Mouse (Mus musculus) heart, embryonic 15.5 days (tissue): ENCODE data around the gene Ryk. TPM values are rescaled to one million over a fixed set of nuclear protein-coding genes. Genes with fewer than 3 reads are reported as not detected.

Experiments
- ATAC-seq: fragments of 200-750 bp; cut with Nextera tagmentation; replicated peaks from 2 replicates; pipeline ENCODE4 v1.8.0; 2017; ENCODE audit warnings: low read depth, moderate TSS enrichment; ENCODE audit not compliant: insufficient number of reproducible peaks, insufficient read depth, low FRiP score
- H3K27ac ChIP-seq: fragments of 300-500 bp; sonication (generic); 2 replicates; pipeline ENCODE4 v1.5.1; 2015; ENCODE audit warnings: mild to moderate bottlenecking, inconsistent platforms
- H3K27me3 ChIP-seq: fragments of 300-500 bp; sonication (generic); 2 replicates; pipeline ENCODE4 v1.6.1; 2015; ENCODE audit warnings: inconsistent platforms
- H3K36me3 ChIP-seq: fragments of 300-500 bp; sonication (generic); 2 replicates; pipeline ENCODE4 v1.6.1; 2015; ENCODE audit warnings: mild to moderate bottlenecking, inconsistent platforms
- H3K4me1 ChIP-seq: fragments of 300-500 bp; sonication (generic); replicated peaks from 2 replicates; pipeline ENCODE4 v1.6.1; 2015; ENCODE audit warnings: inconsistent platforms
- H3K4me2 ChIP-seq: fragments of 300-500 bp; sonication (generic); 2 replicates; pipeline ENCODE4 v1.6.1; 2015; ENCODE audit warnings: inconsistent platforms, mild to moderate bottlenecking, moderate library complexity
- H3K4me3 ChIP-seq: fragments of 300-500 bp; sonication (generic); 2 replicates; pipeline ENCODE4 v1.5.1; 2015; ENCODE audit warnings: mild to moderate bottlenecking, inconsistent platforms
- H3K9ac ChIP-seq: fragments of 300-500 bp; sonication (generic); 2 replicates; pipeline ENCODE4 v1.6.1; 2015; ENCODE audit warnings: mild to moderate bottlenecking, inconsistent platforms
- H3K9me3 ChIP-seq: fragments of 300-500 bp; sonication (generic); replicated peaks from 2 replicates; pipeline ENCODE4 v1.6.1; 2016; ENCODE audit warnings: inconsistent platforms
- WGBS: fragments of 180-500 bp; shearing (Covaris S2); methylation state at CpG from one replicate; pipeline ENCODE4 v1.1.7; 2015; ENCODE audit warnings: mixed read lengths; 5-methylcytosine and 5-hydroxymethylcytosine counted together
- polyA plus RNA-seq: library from polyadenylated mRNA; unstranded; fragments of >200 nt; fragmentation: Nextera tagmentation; extraction: Ambion mirVana; gene quantifications from 2 replicates; pipeline ENCODE4 v1.2.1, GENCODE M21; 2015

Ryk gene
- 18.7 and 20.3 TPM in 2 replicates for polyA plus RNA-seq

GRCm38 (mm10) chr9:102834742-102835591 is at the start of gene Ryk:
Ryk (plus strand) TSS chr9:102834917.
- WGBS, result under 1% methylated on average over 111 of the region's 119 CpGs
- peak within 1 kb of the TSS; percentile 98 for H3K9ac ChIP-seq

GRCm38 (mm10) chr9:102789491-102789890 is 45.2 kb upstream of the Ryk start:
- Histone ChIP-seq H3K9me3 (no peaks in the 10 kb centered on the region), H3K4me1 (peaks cover 5% of the 10 kb centered on the region; the same call in 1 of the 2 replicates), H3K27ac (no peak overlapping the region), H3K27me3 (no peaks in the 10 kb centered on the region), H3K36me3 (no peaks in the 10 kb centered on the region), H3K4me2 (no peak overlapping the region), H3K4me3 (no peak overlapping the region), H3K9ac (no peak overlapping the region)
- WGBS, result 64% methylated on average over 3 of the region's 3 CpGs
- ATAC-seq, result no peak

More at GRCm38 (mm10) chr9:102834742-102835591, at the start of gene Ryk:
- Histone ChIP-seq H3K9me3 (no peaks in the 10 kb centered on the region), H3K36me3 (no peaks in the 10 kb centered on the region), H3K27ac (peak within 1 kb of the TSS; percentile 88), H3K4me1 (peaks cover 30% of the 10 kb centered on the region), H3K27me3 (no peaks in the 10 kb centered on the region), H3K4me2 (peak within 1 kb of the TSS; percentile 83), H3K4me3 (peak within 1 kb of the TSS; percentile 95)
- ATAC-seq, result peak; percentile 82

- Histone ChIP-seq H3K9ac (0 out of 2 replicates have a peak overlapping the region, but pooled peaks have one; percentile 7), H3K4me1 (0 out of 2 replicates have a peak, but pooled peaks cover 2% of the 10 kb centered on the region), H3K9me3 (no peaks in the 10 kb centered on the region), H3K4me2 (peak overlapping the region; percentile 40), H3K27me3 (no peaks in the 10 kb centered on the region), H3K36me3 (no peaks in the 10 kb centered on the region), H3K27ac (no peak overlapping the region), H3K4me3 (peak overlapping the region; percentile 13; the same call in 1 of the 2 replicates)
- WGBS, result 33% methylated on average over 9 of the region's 9 CpGs
- ATAC-seq, result 0 out of 2 replicates have a peak, but pooled peaks have one; percentile 39
Measured at GRCm38 (mm10) chr9:102791845-102792244, 42.9 kb upstream of the Ryk start.

GRCm38 (mm10) chr9:102792836-102793235 is 41.9 kb upstream of the Ryk start:
- H3K4me2 ChIP-seq, result no peak overlapping the region

GRCm38 (mm10) chr9:102793286-102793809 is 41.4 kb upstream of the Ryk start:
- 48% methylated on average over 12 of the region's 12 CpGs for WGBS
- no peak overlapping the region for H3K27ac ChIP-seq
- ATAC-seq, result no peak

More at GRCm38 (mm10) chr9:102792836-102793235, 41.9 kb upstream of the Ryk start:
- ATAC-seq, result no peak
- no peak overlapping the region for H3K4me3 ChIP-seq
- H3K27me3 ChIP-seq, result no peaks in the 10 kb centered on the region
- no peaks in the 10 kb centered on the region for H3K9me3 ChIP-seq
- no peak overlapping the region for H3K27ac ChIP-seq
- no peaks in the 10 kb centered on the region for H3K36me3 ChIP-seq
- 65% methylated on average over 14 of the region's 15 CpGs for WGBS
- 0 out of 2 replicates have a peak, but pooled peaks cover 2% of the 10 kb centered on the region for H3K4me1 ChIP-seq
- H3K9ac ChIP-seq, result no peak overlapping the region

GRCm38 (mm10) chr9:102798406-102798805 is 36.3 kb upstream of the Ryk start:
- Histone ChIP-seq H3K9me3 (no peaks in the 10 kb centered on the region), H3K4me1 (no peaks in the 10 kb centered on the region), H3K36me3 (no peaks in the 10 kb centered on the region), H3K4me2 (no peak overlapping the region), H3K4me3 (no peak overlapping the region), H3K9ac (no peak overlapping the region), H3K27ac (no peak overlapping the region), H3K27me3 (no peaks in the 10 kb centered on the region)
- 83% methylated on average over 4 of the region's 4 CpGs for WGBS
- ATAC-seq, result no peak

More at GRCm38 (mm10) chr9:102793286-102793809, 41.4 kb upstream of the Ryk start:
- H3K9me3 ChIP-seq, result no peaks in the 10 kb centered on the region
- H3K27me3 ChIP-seq, result no peaks in the 10 kb centered on the region
- no peak overlapping the region for H3K9ac ChIP-seq
- H3K4me2 ChIP-seq, result no peak overlapping the region
- H3K36me3 ChIP-seq, result no peaks in the 10 kb centered on the region
- no peak overlapping the region for H3K4me3 ChIP-seq
- H3K4me1 ChIP-seq, result 0 out of 2 replicates have a peak, but pooled peaks cover 2% of the 10 kb centered on the region

GRCm38 (mm10) chr9:102806056-102806573 is 28.6 kb upstream of the Ryk start:
- H3K4me1 ChIP-seq, result peaks cover 4% of the 10 kb centered on the region; the same call in 1 of the 2 replicates
- H3K4me2 ChIP-seq, result no peak overlapping the region
- no peak overlapping the region for H3K27ac ChIP-seq
- H3K9ac ChIP-seq, result no peak overlapping the region
- no peak for ATAC-seq
- WGBS, result 57% methylated on average over 10 of the region's 10 CpGs
- no peaks in the 10 kb centered on the region for H3K36me3 ChIP-seq
- no peaks in the 10 kb centered on the region for H3K9me3 ChIP-seq
- no peaks in the 10 kb centered on the region for H3K27me3 ChIP-seq
- H3K4me3 ChIP-seq, result no peak overlapping the region

- H3K9ac ChIP-seq, result no peak overlapping the region
- ATAC-seq, result no peak
- H3K4me1 ChIP-seq, result no peaks in the 10 kb centered on the region
- no peak overlapping the region for H3K4me2 ChIP-seq
- no peak overlapping the region for H3K27ac ChIP-seq
- H3K9me3 ChIP-seq, result no peaks in the 10 kb centered on the region
- H3K27me3 ChIP-seq, result no peaks in the 10 kb centered on the region
- H3K36me3 ChIP-seq, result no peaks in the 10 kb centered on the region
- H3K4me3 ChIP-seq, result no peak overlapping the region
- WGBS, result 76% methylated on average over 5 of the region's 5 CpGs
Measured at GRCm38 (mm10) chr9:102811192-102811591, 23.5 kb upstream of the Ryk start.

- Histone ChIP-seq H3K27me3 (no peaks in the 10 kb centered on the region), H3K4me3 (no peak overlapping the region), H3K36me3 (no peaks in the 10 kb centered on the region), H3K9me3 (no peaks in the 10 kb centered on the region), H3K4me1 (no peaks in the 10 kb centered on the region), H3K27ac (no peak overlapping the region), H3K9ac (no peak overlapping the region), H3K4me2 (no peak overlapping the region)
- ATAC-seq, result no peak
Measured at GRCm38 (mm10) chr9:102818228-102818627, 16.5 kb upstream of the Ryk start.

- no peak overlapping the region for H3K4me3 ChIP-seq
- 83% methylated on average over 7 of the region's 7 CpGs for WGBS
- ATAC-seq, result no peak
- no peaks in the 10 kb centered on the region for H3K4me1 ChIP-seq
- no peaks in the 10 kb centered on the region for H3K36me3 ChIP-seq
- H3K9me3 ChIP-seq, result no peaks in the 10 kb centered on the region
- no peak overlapping the region for H3K27ac ChIP-seq
- H3K4me2 ChIP-seq, result no peak overlapping the region
- H3K27me3 ChIP-seq, result no peaks in the 10 kb centered on the region
- no peak overlapping the region for H3K9ac ChIP-seq
Measured at GRCm38 (mm10) chr9:102828604-102829003, 6.1 kb upstream of the Ryk start.

- H3K9me3 ChIP-seq, result no peaks in the 10 kb centered on the region
- no peak for ATAC-seq
- peaks cover 14% of the 10 kb centered on the region for H3K4me1 ChIP-seq
- no peak overlapping the region for H3K27ac ChIP-seq
- no peaks in the 10 kb centered on the region for H3K36me3 ChIP-seq
- no peak overlapping the region for H3K9ac ChIP-seq
- no peak overlapping the region for H3K4me3 ChIP-seq
- no peaks in the 10 kb centered on the region for H3K27me3 ChIP-seq
- 84% methylated on average over 4 of the region's 4 CpGs for WGBS
- H3K4me2 ChIP-seq, result no peak overlapping the region
Measured at GRCm38 (mm10) chr9:102831541-102831940, 3.2 kb upstream of the Ryk start.
